Mouse (Mus musculus): ENCODE data around the gene Myo1c. TPM values are rescaled to one million over a fixed set of nuclear protein-coding genes. Genes with fewer than 3 reads are reported as not detected.
A peak's percentile ranks its signal among the peaks of the same experiment; 100 is the strongest.

Myo1c gene
- polyA plus RNA-seq, 1 experiment from 2014 or later, result 9.2 TPM

GRCm38 (mm10) chr11:75625820-75626219, 24.5 kb upstream of the Myo1c start:
- H3K4me3 ChIP-seq, result no peak overlapping the region
- 91% methylated on average over 4 of the region's 4 CpGs for WGBS
- H3K36me3 ChIP-seq, result peaks cover 44% of the 10 kb centered on the region
- no peaks in the 10 kb centered on the region for H3K9me3 ChIP-seq
- peaks cover 9% of the 10 kb centered on the region for H3K4me1 ChIP-seq
- no peaks in the 10 kb centered on the region for H3K27me3 ChIP-seq
- no peak overlapping the region for H3K4me2 ChIP-seq (replicated peaks)
- H3K9ac ChIP-seq (replicated peaks), result no peak overlapping the region
- peak overlapping the region; percentile 48; the same call in 1 of the 2 replicates for H3K27ac ChIP-seq (replicated peaks)
- ATAC-seq (replicated peaks), result no peak

GRCm38 (mm10) chr11:75630098-75630497, 20.2 kb upstream of the Myo1c start:
- 13% methylated on average over 5 of the region's 5 CpGs for WGBS
- ATAC-seq (replicated peaks), result no peak
- H3K4me1 ChIP-seq, result peaks cover 25% of the 10 kb centered on the region
- no peaks in the 10 kb centered on the region for H3K27me3 ChIP-seq
- H3K27ac ChIP-seq (replicated peaks), result peak overlapping the region; percentile 77
- no peaks in the 10 kb centered on the region for H3K9me3 ChIP-seq
- H3K9ac ChIP-seq (replicated peaks), result peak overlapping the region; percentile 79
- peaks cover 41% of the 10 kb centered on the region for H3K36me3 ChIP-seq
- H3K4me2 ChIP-seq (replicated peaks), result peak overlapping the region; percentile 68
- H3K4me3 ChIP-seq, result peak overlapping the region; percentile 74

GRCm38 (mm10) chr11:75630645-75631229, 19.6 kb upstream of the Myo1c start, which contains the start of gene Inpp5k:
TSS of gene Inpp5k (plus strand) at chr11:75630988.
- Histone ChIP-seq H3K4me3 (peak within 1 kb of the TSS; percentile 74), H3K27me3 (no peaks in the 10 kb centered on the region), H3K4me1 (peaks cover 25% of the 10 kb centered on the region), H3K4me2 (replicated peaks) (peak within 1 kb of the TSS; percentile 68), H3K9me3 (no peaks in the 10 kb centered on the region), H3K9ac (replicated peaks) (peak within 1 kb of the TSS; percentile 79), H3K27ac (replicated peaks) (peak within 1 kb of the TSS; percentile 77), H3K36me3 (peaks cover 40% of the 10 kb centered on the region)
- ATAC-seq (replicated peaks), result peak; percentile 99
- WGBS, result under 1% methylated on average over 53 of the region's 53 CpGs

GRCm38 (mm10) chr11:75631561-75632225, 18.6 kb upstream of the Myo1c start:
- H3K9me3 ChIP-seq, result no peaks in the 10 kb centered on the region
- peaks cover 33% of the 10 kb centered on the region for H3K36me3 ChIP-seq
- H3K4me2 ChIP-seq (replicated peaks), result peak overlapping the region; percentile 68
- H3K4me1 ChIP-seq, result peaks cover 25% of the 10 kb centered on the region
- peak overlapping the region; percentile 79 for H3K9ac ChIP-seq (replicated peaks)
- no peaks in the 10 kb centered on the region for H3K27me3 ChIP-seq
- no peak for ATAC-seq (replicated peaks)
- H3K27ac ChIP-seq (replicated peaks), result peak overlapping the region; percentile 77; the same call in 1 of the 2 replicates
- 11% methylated on average over 13 of the region's 13 CpGs for WGBS
- H3K4me3 ChIP-seq, result peak overlapping the region; percentile 74

GRCm38 (mm10) chr11:75632921-75633320, 17.4 kb upstream of the Myo1c start:
- Histone ChIP-seq H3K27me3 (no peaks in the 10 kb centered on the region), H3K36me3 (peaks cover 31% of the 10 kb centered on the region), H3K9ac (replicated peaks) (no peak overlapping the region), H3K4me1 (peaks cover 25% of the 10 kb centered on the region), H3K4me2 (replicated peaks) (no peak overlapping the region), H3K27ac (replicated peaks) (no peak overlapping the region), H3K4me3 (no peak overlapping the region), H3K9me3 (no peaks in the 10 kb centered on the region)
- no peak for ATAC-seq (replicated peaks)
- WGBS, result 87% methylated on average over 5 of the region's 5 CpGs

- WGBS, result 78% methylated on average over 3 of the region's 3 CpGs
- ATAC-seq (replicated peaks), result no peak
- Histone ChIP-seq H3K36me3 (peaks cover 28% of the 10 kb centered on the region), H3K4me3 (no peak overlapping the region), H3K27ac (replicated peaks) (no peak overlapping the region), H3K4me1 (peaks cover 20% of the 10 kb centered on the region), H3K4me2 (replicated peaks) (no peak overlapping the region), H3K27me3 (no peaks in the 10 kb centered on the region), H3K9me3 (no peaks in the 10 kb centered on the region), H3K9ac (replicated peaks) (no peak overlapping the region)
Observed at GRCm38 (mm10) chr11:75634801-75635200, 15.5 kb upstream of the Myo1c start.

- no peak overlapping the region for H3K4me2 ChIP-seq (replicated peaks)
- no peak for ATAC-seq (replicated peaks)
- H3K9ac ChIP-seq (replicated peaks), result no peak overlapping the region
- H3K27me3 ChIP-seq, result no peaks in the 10 kb centered on the region
- H3K36me3 ChIP-seq, result peaks cover 30% of the 10 kb centered on the region
- no peaks in the 10 kb centered on the region for H3K9me3 ChIP-seq
- H3K27ac ChIP-seq (replicated peaks), result no peak overlapping the region
- H3K4me3 ChIP-seq, result no peak overlapping the region
- H3K4me1 ChIP-seq, result peaks cover 17% of the 10 kb centered on the region
- WGBS, result 81% methylated on average over 11 of the region's 11 CpGs
Observed at GRCm38 (mm10) chr11:75635315-75635714, 15.0 kb upstream of the Myo1c start.

GRCm38 (mm10) chr11:75643323-75643722, 7.0 kb upstream of the Myo1c start:
- no peak overlapping the region for H3K4me3 ChIP-seq
- no peaks in the 10 kb centered on the region for H3K27me3 ChIP-seq
- peaks cover 12% of the 10 kb centered on the region; the same call in 1 of the 2 replicates for H3K36me3 ChIP-seq
- H3K4me1 ChIP-seq, result peaks cover 5% of the 10 kb centered on the region; the same call in 1 of the 2 replicates
- no peak overlapping the region for H3K9ac ChIP-seq (replicated peaks)
- WGBS, result 90% methylated on average over 5 of the region's 5 CpGs
- H3K27ac ChIP-seq (replicated peaks), result no peak overlapping the region
- H3K9me3 ChIP-seq, result no peaks in the 10 kb centered on the region
- H3K4me2 ChIP-seq (replicated peaks), result no peak overlapping the region
- no peak for ATAC-seq (replicated peaks)

- Histone ChIP-seq H3K27ac (replicated peaks) (no peak overlapping the region), H3K9ac (replicated peaks) (no peak overlapping the region), H3K27me3 (no peaks in the 10 kb centered on the region), H3K36me3 (peaks cover 12% of the 10 kb centered on the region; the same call in 1 of the 2 replicates), H3K9me3 (no peaks in the 10 kb centered on the region), H3K4me2 (replicated peaks) (no peak overlapping the region), H3K4me1 (peaks cover 5% of the 10 kb centered on the region; the same call in 1 of the 2 replicates), H3K4me3 (no peak overlapping the region)
- WGBS, result 85% methylated on average over 9 of the region's 9 CpGs
- ATAC-seq (replicated peaks), result no peak
Observed at GRCm38 (mm10) chr11:75644684-75645083, 5.6 kb upstream of the Myo1c start.

GRCm38 (mm10) chr11:75647681-75648211, 2.6 kb upstream of the Myo1c start:
- H3K36me3 ChIP-seq, result peaks cover 4% of the 10 kb centered on the region; the same call in 1 of the 2 replicates
- H3K27me3 ChIP-seq, result 0 out of 2 replicates have a peak, but pooled peaks cover 3% of the 10 kb centered on the region
- no peak overlapping the region for H3K4me2 ChIP-seq (replicated peaks)
- peak overlapping the region; percentile 39 for H3K27ac ChIP-seq (replicated peaks)
- WGBS, result 46% methylated on average over 6 of the region's 6 CpGs
- H3K4me3 ChIP-seq, result no peak overlapping the region
- peak; percentile 28; the same call in 1 of the 2 replicates for ATAC-seq (replicated peaks)
- H3K9ac ChIP-seq (replicated peaks), result no peak overlapping the region
- H3K9me3 ChIP-seq, result no peaks in the 10 kb centered on the region
- H3K4me1 ChIP-seq, result peaks cover 19% of the 10 kb centered on the region

GRCm38 (mm10) chr11:75649155-75649561, 1.1 kb upstream of the Myo1c start:
- no peak overlapping the region for H3K9ac ChIP-seq (replicated peaks)
- WGBS, result 79% methylated on average over 4 of the region's 4 CpGs
- no peak overlapping the region for H3K4me2 ChIP-seq (replicated peaks)
- H3K27me3 ChIP-seq, result peaks cover 10% of the 10 kb centered on the region
- no peaks in the 10 kb centered on the region for H3K9me3 ChIP-seq
- H3K4me1 ChIP-seq, result peaks cover 29% of the 10 kb centered on the region
- 0 out of 2 replicates have a peak overlapping the region, but pooled peaks have one; percentile 29 for H3K27ac ChIP-seq (replicated peaks)
- H3K4me3 ChIP-seq, result no peak overlapping the region
- H3K36me3 ChIP-seq, result peaks cover 4% of the 10 kb centered on the region; the same call in 1 of the 2 replicates
- no peak for ATAC-seq (replicated peaks)

GRCm38 (mm10) chr11:75650958-75651425, 688 bp downstream of the Myo1c start:
- Histone ChIP-seq H3K4me2 (replicated peaks) (peak overlapping the region; percentile 89), H3K4me1 (peaks cover 41% of the 10 kb centered on the region), H3K9me3 (no peaks in the 10 kb centered on the region), H3K27me3 (peaks cover 18% of the 10 kb centered on the region), H3K4me3 (peak overlapping the region; percentile 65), H3K9ac (replicated peaks) (peak overlapping the region; percentile 77), H3K36me3 (no peaks in the 10 kb centered on the region), H3K27ac (replicated peaks) (no peak overlapping the region)
- ATAC-seq (replicated peaks), result no peak
- WGBS, result 48% methylated on average over 13 of the region's 13 CpGs
